Mouse (Mus musculus) sigmoid colon, adult 10 weeks (tissue): ENCODE measurements around the gene Olfr453. TPM values are rescaled to one million over a fixed set of nuclear protein-coding genes. Genes with fewer than 3 reads are reported as not detected.

Experiments
- polyA plus RNA-seq: library from polyadenylated mRNA; stranded (reverse); fragments of 350-450 nt; fragmentation: Illumina TruSeq; extraction: RNeasy Lipid Tissue Mini Kit (QIAGEN cat#74804); gene quantifications from one replicate; pipeline ENCODE4 v1.2.3, GENCODE M21; 2014; ENCODE audit warnings: low read depth, low replicate concordance

Gene Olfr453
- polyA plus RNA-seq, result not detected

GRCm38 (mm10) chr6:42739071-42739470, at the start of gene Olfr453:
Olfr453 (plus strand) TSS chr6:42739371.

GRCm38 (mm10) chr6:42709291-42710211, 29.6 kb upstream of the Olfr453 start, which contains the start of gene Tcaf1:
Tcaf1 (minus strand) TSS chr6:42710088.

GRCm38 (mm10) chr6:42756104-42756503, 16.9 kb downstream of the Olfr453 start, which contains the start of gene Olfr38:
Olfr38 (plus strand) TSS chr6:42756404.

GRCm38 (mm10) chr6:42784793-42785192, 45.6 kb downstream of the Olfr453 start, which contains the start of gene Olfr452:
Olfr452 (plus strand) TSS chr6:42785093.

Other genes starting within 250 kb of the Olfr453 start
- not detected for gene Olfr455, start 191.8 kb upstream of the Olfr453 start, polyA plus RNA-seq
- not detected for gene Tcaf3, start 141.7 kb upstream of the Olfr453 start, polyA plus RNA-seq
- gene Tcaf2, start 94.1 kb upstream of the Olfr453 start, polyA plus RNA-seq, result 19.7 TPM
- gene Tcaf1, start 29.3 kb upstream of the Olfr453 start, polyA plus RNA-seq, result 31.9 TPM
- not detected for gene Olfr38, start 17.0 kb downstream of the Olfr453 start, polyA plus RNA-seq
- gene Olfr452, start 45.7 kb downstream of the Olfr453 start, polyA plus RNA-seq, result not detected
- not detected for gene Olfr450, start 72.6 kb downstream of the Olfr453 start, polyA plus RNA-seq
- not detected for gene Olfr449, start 95.0 kb downstream of the Olfr453 start, polyA plus RNA-seq
- not detected for gene Olfr448, start 151.1 kb downstream of the Olfr453 start, polyA plus RNA-seq
- not detected for gene Olfr447, start 169.5 kb downstream of the Olfr453 start, polyA plus RNA-seq
- gene Olfr446, start 182.0 kb downstream of the Olfr453 start, polyA plus RNA-seq, result not detected
- not detected for gene Olfr444, start 209.7 kb downstream of the Olfr453 start, polyA plus RNA-seq